Mouse (Mus musculus): Measurements from ENCODE around the gene H6pd.

The H6pd gene

DNA sequence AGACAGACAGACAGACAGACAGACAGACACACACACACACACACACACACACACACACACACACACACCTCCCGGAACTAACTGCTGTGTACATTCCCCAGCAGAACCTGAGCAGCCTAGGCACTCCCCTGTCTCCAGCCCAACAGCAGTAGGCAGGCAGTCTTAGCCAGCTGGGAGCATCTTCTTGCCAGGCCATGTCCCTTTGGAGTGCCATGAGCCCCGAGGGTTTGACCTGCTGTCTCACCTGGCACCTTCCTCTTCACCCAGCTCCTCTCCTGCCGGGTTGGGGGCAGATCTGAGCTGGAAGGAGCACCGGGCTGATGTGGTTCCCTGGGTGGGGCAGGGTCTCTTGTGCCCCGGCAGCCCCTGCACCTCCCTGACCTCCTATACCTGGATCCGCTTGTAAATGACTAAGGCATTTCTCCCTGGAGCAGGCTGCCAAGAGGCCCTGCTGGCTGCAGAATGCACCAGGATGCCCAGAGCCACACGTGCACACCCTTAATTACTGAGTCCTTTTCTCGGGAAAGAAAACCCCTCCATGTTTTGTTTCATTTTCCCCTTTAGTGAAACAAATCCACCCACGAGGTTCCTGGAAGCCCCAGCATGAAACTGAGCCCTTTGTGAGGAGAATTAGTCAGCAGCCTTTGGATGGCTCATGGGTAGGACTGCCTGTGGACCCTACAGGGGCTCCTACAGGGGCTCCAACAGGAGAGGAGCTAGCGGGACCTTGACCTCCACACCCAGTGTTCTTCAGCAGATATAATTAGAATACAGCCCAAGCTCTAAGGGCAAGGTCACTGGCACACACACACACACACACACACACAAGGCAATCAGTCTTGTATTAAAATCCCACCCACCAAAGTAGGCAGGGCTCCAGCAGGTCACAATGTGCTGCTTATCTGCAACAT, 65.7 kb downstream of the H6pd start:
- no peak for DNase-seq (ENCODE audit: low read depth, low spot score)

DNA sequence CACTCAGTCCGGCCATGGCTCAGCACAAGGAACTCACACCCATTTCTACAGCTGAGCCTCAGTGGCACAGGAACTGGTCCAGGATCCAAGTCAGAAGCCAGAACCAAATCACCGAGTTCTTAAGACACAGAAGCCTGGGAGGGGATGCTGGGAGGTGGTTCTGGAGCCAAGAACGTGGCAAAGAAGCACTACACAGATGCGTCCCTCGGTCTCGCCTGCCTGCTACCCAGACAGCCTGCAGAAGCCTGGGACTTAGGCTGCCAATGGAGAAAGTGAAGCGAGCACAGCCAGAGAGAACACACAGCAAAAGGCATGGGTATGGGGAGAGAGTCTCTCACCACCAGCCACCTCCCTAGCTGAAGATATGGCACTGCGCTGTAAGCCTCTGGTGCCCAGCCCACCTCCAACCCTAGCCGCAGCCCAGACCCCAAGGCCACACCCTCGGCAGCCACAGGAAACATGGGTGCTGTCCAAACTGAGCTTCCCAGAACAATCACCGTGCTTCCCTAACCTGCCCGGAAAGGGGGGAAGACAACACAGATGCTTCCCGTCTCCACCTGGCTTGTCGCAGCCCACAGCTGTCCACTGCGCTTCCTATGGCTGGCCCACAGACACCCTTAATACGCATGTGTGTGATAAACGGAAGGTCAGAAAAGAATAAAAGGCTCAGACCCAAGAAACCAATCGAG, 67.6 kb downstream of the H6pd start:
- DNase-seq (ENCODE audit: low read depth, low spot score): no peak

DNA sequence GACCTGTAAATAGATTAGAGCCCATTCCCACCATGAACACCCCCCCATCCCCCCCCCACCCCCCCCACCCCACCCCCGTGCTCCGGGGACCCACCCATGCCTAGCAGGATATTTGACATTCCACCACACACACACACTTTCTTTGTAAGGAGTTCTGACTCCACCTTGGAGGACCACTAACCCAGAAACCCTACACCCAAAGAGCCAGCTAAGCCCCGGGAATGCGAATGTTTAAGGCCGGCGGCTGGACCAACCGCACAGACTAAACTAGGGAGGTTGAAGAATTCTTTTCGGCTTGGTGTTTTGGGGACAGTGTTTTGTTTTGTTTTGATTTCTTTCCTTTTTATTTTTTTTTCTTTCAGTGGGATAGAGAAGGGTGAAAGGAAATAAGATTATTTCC, 70.1 kb downstream of the H6pd start:
- DNase-seq (ENCODE audit: low read depth, low spot score): no peak

DNA sequence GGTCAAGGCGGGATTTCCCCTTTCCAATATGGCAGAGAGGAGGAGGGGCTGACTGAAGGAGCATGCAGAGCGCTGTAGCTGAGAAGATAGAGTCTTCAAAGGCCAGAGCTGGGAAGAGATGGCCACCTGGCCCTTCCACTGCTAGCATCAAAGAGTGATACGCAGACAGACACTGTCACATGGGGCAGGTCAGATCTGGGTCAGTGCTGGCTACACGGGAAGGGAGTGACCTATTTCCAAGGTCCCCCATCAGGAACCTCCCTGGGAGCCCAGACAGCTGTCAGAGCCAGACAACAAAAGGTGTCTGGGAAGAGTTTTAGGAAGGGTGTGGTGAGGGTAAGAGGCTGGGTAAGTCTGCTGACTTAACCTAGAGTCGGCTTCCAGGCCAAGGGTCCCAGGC, 71.9 kb downstream of the H6pd start:
- DNase-seq (ENCODE audit: low read depth, low spot score): peak; percentile 53

DNA sequence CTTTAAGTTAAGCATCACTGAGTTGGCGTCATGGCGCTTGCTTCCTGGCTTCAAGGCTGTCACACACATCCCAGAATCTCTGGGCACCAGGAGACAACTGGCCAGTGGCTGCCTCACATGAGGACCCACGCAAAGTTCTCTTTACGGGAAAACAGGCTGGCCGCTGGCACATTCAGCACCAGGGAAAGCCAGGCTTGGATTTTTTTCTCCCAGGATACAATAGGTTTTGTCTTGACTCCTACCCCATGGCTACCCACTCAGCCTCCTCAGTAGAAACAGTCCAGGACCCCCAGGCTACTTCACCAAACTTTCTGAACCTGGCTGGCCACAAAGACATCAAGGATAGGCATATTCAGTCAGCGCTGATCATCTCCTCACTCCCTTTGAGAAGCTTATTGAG, 73.4 kb downstream of the H6pd start:
- DNase-seq (ENCODE audit: low read depth, low spot score): no peak

DNA sequence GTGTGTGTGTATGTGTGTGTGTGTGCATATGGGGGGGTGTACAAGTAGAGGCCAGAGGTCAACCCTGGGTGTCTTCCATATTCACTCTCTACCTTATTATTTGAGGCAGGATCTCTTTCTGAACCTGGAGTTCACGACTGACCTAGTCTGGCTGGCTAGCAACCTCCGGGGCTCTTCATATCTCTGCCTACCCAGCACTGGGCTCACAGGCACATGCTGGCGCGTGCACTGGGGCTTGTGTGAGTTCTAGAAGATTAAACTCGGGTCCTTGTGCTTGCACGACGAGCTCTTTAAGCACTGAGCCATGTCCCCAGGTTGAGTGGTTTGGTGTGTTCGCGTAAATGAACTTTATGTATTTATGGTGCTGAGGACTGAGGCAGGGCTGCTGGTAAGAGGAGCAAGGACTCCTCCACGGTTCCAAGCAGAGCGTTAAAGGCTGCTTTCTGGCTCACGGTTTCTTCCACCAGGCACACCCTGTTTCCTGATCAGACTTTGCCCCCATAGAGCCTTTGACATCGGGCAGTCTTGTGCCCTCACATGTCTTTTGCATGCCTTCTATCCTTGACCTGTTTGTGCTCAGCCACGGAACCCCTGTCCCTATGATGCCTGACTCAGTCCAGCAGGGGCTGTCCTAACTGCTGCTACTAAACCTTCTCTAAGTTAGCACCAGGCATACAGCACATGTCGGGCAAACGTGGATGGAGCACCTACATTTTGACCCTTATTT, 75.1 kb downstream of the H6pd start:
- DNase-seq (ENCODE audit: low read depth, low spot score): no peak

DNA sequence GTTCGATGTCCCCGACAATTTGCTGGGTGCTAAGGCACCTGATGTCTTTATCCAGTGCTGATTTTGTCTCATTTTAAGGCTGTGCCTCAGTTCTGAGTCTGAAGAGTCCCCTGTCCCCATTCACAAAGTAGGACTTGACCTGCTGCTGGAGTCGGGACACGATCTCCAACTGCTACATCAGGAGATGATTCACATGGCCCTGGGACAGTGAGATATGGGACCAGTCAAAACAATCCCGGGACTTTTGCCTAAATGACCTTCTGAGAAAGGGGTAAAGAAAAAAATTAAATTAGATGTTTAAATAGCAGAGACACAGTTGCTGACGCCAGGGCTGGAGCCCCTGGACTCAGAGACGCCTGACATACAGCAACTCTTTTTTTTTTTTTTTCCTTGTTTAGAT, 75.8 kb downstream of the H6pd start:
- no peak for DNase-seq (ENCODE audit: low read depth, low spot score)

DNA sequence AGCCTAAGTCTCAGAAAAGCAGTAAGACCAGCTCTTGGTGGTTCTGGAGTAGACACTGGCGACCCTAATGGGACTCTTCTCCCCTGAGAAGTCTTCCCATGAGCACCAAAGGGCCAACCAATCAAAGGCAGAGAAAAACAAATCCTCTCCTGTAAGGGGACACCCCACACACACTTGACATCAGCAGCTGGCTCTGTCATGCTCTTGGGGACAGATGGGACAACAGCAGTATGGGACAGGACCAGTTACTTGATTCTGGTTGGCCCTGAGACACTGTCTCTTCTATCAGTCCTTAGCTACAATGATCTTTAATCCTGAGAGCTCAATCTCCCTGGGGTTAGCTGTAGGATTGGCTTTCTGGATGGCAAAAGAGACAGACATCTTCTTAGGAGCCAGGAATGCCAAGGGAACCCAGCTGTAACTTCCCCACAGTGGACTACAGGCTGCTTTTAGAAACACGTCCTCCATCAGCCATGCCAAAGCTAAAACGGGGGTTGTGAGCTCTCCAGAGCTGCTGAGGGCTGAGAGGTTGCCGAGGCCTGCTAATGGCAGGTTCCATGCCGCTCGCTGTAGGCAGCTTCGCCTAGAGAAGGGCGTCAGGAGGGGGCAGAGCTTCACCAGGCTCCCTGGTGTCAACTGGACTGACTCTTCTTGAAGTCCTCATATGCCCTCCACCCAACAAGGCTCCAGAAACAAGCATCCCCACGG, 76.6 kb downstream of the H6pd start:
- DNase-seq (ENCODE audit: low read depth, low spot score): no peak

DNA sequence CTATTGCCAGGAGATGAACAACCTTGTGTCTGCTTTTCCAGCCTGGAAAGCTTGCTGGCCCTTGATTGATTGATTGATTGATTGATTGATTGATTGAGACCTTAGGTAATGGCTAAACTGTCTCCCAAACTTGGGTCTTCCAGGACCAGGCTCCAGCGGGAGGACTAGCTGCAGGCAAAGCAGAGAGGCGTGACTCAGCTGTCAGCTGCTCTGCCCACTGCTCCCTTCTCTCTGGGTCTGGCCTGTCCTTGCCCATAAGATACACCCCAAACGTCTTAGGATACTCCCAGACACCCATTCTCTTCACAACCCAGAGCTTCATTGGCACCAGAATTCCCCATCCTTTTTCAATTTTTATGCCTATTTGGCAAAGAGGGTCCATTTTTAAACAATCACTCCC, 78.1 kb downstream of the H6pd start:
- no peak for DNase-seq (ENCODE audit: low read depth, low spot score)

All from WW6 (cell line).